Mouse (Mus musculus) embryonic facial prominence, embryonic 10.5 days (tissue): ENCODE measurements around the gene Gpr152. TPM values are rescaled to one million over a fixed set of nuclear protein-coding genes. Genes with fewer than 3 reads are reported as not detected.

Source experiments
- DNase-seq: peaks from one replicate; pipeline ENCODE4 v3.0.0-alpha.2; 2017; ENCODE audit warnings: low spot score
- H3K27ac ChIP-seq: fragments of 300-500 bp; sonication (generic); replicated peaks from 2 replicates; pipeline ENCODE4 v1.5.1; 2016; ENCODE audit warnings: mild to moderate bottlenecking
- H3K27me3 ChIP-seq: fragments of 300-500 bp; sonication (generic); replicated peaks from 2 replicates; pipeline ENCODE4 v1.6.1; 2016; ENCODE audit warnings: low read depth, mild to moderate bottlenecking; ENCODE audit not compliant: poor library complexity, severe bottlenecking
- H3K36me3 ChIP-seq: fragments of 300-500 bp; sonication (generic); replicated peaks from 2 replicates; pipeline ENCODE4 v1.6.1; 2016; ENCODE audit warnings: mild to moderate bottlenecking, moderate library complexity
- H3K4me1 ChIP-seq: fragments of 300-500 bp; sonication (generic); 2 replicates; pipeline ENCODE4 v1.6.1; 2016
- H3K4me3 ChIP-seq: fragments of 300-500 bp; sonication (generic); 2 replicates; pipeline ENCODE4 v1.5.1; 2016; ENCODE audit warnings: mild to moderate bottlenecking, moderate library complexity
- H3K9me3 ChIP-seq: fragments of 300-500 bp; sonication (generic); 2 replicates; pipeline ENCODE4 v1.6.1; 2016; ENCODE audit warnings: mild to moderate bottlenecking
- WGBS: fragments of 180-500 bp; shearing (Covaris S2); methylation state at CpG from one replicate; pipeline ENCODE4 v1.1.7; 2016; 5-methylcytosine and 5-hydroxymethylcytosine counted together
- polyA plus RNA-seq: library from polyadenylated mRNA; unstranded; fragments of >200 nt; fragmentation: Nextera tagmentation; extraction: Ambion mirVana; gene quantifications from 2 replicates; pipeline ENCODE4 v1.2.1, GENCODE M21; 2016

The Gpr152 gene
- polyA plus RNA-seq, 1 experiment from 2014 or later, result not detected

GRCm38 (mm10) chr19:4149283-4149682, 9.7 kb downstream of the Gpr152 start:
- Histone ChIP-seq H3K4me3 (peak overlapping the region; percentile 88), H3K27me3 (no peaks in the 10 kb centered on the region), H3K36me3 (peaks cover 44% of the 10 kb centered on the region), H3K9me3 (peaks cover 3% of the 10 kb centered on the region; the same call in 1 of the 2 replicates), H3K27ac (0 out of 2 replicates have a peak overlapping the region, but pooled peaks have one; percentile 88), H3K4me1 (peaks cover 35% of the 10 kb centered on the region)
- DNase-seq, result no peak
- WGBS, result 90% methylated on average over 11 of the region's 11 CpGs

DNA sequence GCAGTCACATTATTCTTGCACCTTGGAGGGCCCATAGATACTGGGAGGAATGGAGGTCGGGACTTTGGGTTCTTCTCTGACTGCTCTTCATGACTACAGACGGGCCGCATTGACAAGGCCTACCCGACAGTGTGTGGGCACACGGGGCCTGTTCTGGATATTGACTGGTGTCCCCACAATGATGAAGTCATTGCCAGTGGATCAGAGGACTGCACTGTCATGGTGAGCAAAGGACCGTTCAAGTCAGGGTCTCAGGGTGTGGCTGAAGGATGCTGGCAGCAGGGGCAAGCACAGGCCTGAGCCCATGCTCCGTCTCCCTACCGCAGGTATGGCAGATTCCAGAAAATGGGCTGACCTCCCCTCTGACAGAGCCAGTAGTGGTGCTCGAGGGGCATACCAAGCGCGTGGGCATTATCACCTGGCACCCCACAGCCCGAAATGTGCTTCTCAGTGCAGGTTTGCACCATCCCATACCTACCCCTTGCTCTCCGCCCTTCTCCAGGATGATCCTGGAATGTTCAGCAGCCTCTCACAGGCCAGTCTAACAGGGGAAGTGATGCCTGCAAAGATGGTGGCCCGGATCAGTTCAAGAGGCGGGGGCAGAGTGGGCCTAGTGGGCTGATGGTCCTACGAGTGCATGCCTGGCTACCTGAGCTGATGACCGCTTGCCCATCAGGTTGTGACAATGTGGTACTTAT, 10.3 kb downstream of the Gpr152 start:
- WGBS, result 94% methylated on average over 17 of the region's 17 CpGs
- H3K27ac ChIP-seq, result no peak overlapping the region
- no peaks in the 10 kb centered on the region for H3K27me3 ChIP-seq
- DNase-seq, result no peak
- peaks cover 3% of the 10 kb centered on the region; the same call in 1 of the 2 replicates for H3K9me3 ChIP-seq
- peak overlapping the region; percentile 88 for H3K4me3 ChIP-seq
- H3K36me3 ChIP-seq, result peaks cover 45% of the 10 kb centered on the region
- H3K4me1 ChIP-seq, result peaks cover 35% of the 10 kb centered on the region

GRCm38 (mm10) chr19:4150567-4151487, 11.2 kb downstream of the Gpr152 start:
- Histone ChIP-seq H3K4me1 (peaks cover 38% of the 10 kb centered on the region), H3K4me3 (0 out of 2 replicates have a peak overlapping the region, but pooled peaks have one; percentile 13), H3K27ac (no peak overlapping the region), H3K27me3 (no peaks in the 10 kb centered on the region), H3K36me3 (peaks cover 54% of the 10 kb centered on the region), H3K9me3 (no peaks in the 10 kb centered on the region)
- DNase-seq, result no peak
- 91% methylated on average over 22 of the region's 22 CpGs for WGBS

DNA sequence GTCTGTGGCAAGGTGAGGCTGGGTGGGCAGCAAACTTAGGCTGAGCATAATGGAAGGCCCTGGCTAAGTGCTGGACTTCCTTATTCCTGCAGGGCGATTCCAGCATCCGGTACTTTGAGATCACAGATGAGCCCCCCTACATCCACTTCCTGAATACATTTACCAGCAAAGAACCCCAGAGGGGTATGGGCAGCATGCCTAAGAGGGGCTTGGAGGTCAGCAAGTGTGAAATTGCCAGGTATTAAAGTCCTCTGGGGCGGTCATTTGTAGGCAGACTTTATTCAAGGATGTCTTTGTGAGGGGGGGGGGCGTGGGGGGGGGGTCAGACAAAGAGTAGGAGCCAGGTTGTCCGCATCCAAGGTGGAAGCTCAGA, 11.9 kb downstream of the Gpr152 start:
- WGBS, result 74% methylated on average over 5 of the region's 5 CpGs
- H3K27ac ChIP-seq, result no peak overlapping the region
- peaks cover 60% of the 10 kb centered on the region for H3K36me3 ChIP-seq
- no peaks in the 10 kb centered on the region for H3K9me3 ChIP-seq
- no peak overlapping the region for H3K4me3 ChIP-seq
- peaks cover 42% of the 10 kb centered on the region for H3K4me1 ChIP-seq
- DNase-seq, result no peak
- H3K27me3 ChIP-seq, result no peaks in the 10 kb centered on the region

GRCm38 (mm10) chr19:4151898-4152297, 12.3 kb downstream of the Gpr152 start:
- Histone ChIP-seq H3K9me3 (no peaks in the 10 kb centered on the region), H3K27me3 (no peaks in the 10 kb centered on the region), H3K27ac (no peak overlapping the region), H3K4me3 (no peak overlapping the region), H3K4me1 (peaks cover 42% of the 10 kb centered on the region), H3K36me3 (peaks cover 65% of the 10 kb centered on the region)
- WGBS, result 91% methylated on average over 5 of the region's 5 CpGs
- DNase-seq, result no peak

GRCm38 (mm10) chr19:4152445-4153231, 13.1 kb downstream of the Gpr152 start:
- Histone ChIP-seq H3K36me3 (peaks cover 72% of the 10 kb centered on the region), H3K27ac (no peak overlapping the region), H3K9me3 (no peaks in the 10 kb centered on the region), H3K27me3 (no peaks in the 10 kb centered on the region), H3K4me1 (peaks cover 41% of the 10 kb centered on the region), H3K4me3 (no peak overlapping the region)
- no peak for DNase-seq
- 85% methylated on average over 8 of the region's 8 CpGs for WGBS

GRCm38 (mm10) chr19:4153232-4153654, 13.7 kb downstream of the Gpr152 start, which contains the start of gene Ptprcap:
Ptprcap (plus strand) TSS chr19:4153604.
- Histone ChIP-seq H3K9me3 (no peaks in the 10 kb centered on the region), H3K36me3 (peaks cover 78% of the 10 kb centered on the region), H3K27me3 (no peaks in the 10 kb centered on the region), H3K27ac (no peak within 1 kb of the TSS), H3K4me3 (no peak within 1 kb of the TSS), H3K4me1 (peaks cover 35% of the 10 kb centered on the region)
- 77% methylated on average over 11 of the region's 11 CpGs for WGBS
- no peak for DNase-seq

GRCm38 (mm10) chr19:4154437-4155222, 15.0 kb downstream of the Gpr152 start:
- no peak overlapping the region for H3K27ac ChIP-seq
- H3K4me3 ChIP-seq, result no peak overlapping the region
- H3K9me3 ChIP-seq, result no peaks in the 10 kb centered on the region
- 82% methylated on average over 13 of the region's 13 CpGs for WGBS
- no peak for DNase-seq
- H3K4me1 ChIP-seq, result peaks cover 24% of the 10 kb centered on the region
- peaks cover 92% of the 10 kb centered on the region for H3K36me3 ChIP-seq
- H3K27me3 ChIP-seq, result no peaks in the 10 kb centered on the region

DNA sequence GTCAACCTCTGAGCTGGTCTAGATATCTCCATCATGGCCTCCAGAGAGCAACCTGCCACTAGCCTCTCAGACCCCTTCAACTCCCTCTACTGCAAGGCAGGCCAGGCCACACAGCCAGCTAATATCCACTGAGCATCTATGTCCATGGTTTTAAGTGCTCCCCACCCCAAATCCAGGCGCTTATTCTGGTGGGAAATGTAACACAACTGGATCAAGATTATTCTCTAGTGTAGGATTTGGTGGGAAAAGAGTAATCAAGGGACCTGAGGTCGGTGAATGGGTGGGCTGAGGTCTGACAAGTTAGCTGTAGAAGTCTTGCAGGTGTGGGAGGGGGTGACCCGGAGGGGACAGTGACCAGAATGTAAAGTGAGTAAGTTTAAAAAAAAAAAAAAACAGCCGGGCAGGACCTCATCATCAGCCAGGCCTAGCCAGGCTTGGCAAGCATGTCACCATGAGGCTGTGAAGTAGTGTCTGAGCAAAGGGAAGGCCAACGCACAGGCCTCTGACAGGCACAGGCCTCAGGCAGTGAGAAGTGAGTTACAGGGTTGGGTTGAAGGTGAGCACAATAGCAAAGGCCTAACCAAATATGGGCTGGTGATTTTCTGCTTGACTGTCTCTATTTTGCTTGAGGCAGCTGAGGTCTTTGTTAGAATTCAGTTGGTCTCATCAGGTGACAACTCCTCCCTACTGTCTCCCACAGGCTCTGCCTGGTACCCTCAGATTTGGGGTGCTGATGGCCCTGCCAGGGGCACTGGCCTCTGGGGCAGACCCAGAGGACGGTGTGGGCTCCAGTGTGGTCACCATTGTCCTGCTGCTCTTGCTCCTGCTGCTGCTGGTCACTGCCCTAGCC, 15.9 kb downstream of the Gpr152 start:
- Histone ChIP-seq H3K36me3 (peaks cover 90% of the 10 kb centered on the region), H3K27ac (peak overlapping the region; percentile 55; the same call in 1 of the 2 replicates), H3K27me3 (no peaks in the 10 kb centered on the region), H3K4me1 (0 out of 2 replicates have a peak, but pooled peaks cover 20% of the 10 kb centered on the region), H3K9me3 (no peaks in the 10 kb centered on the region), H3K4me3 (no peak overlapping the region)
- DNase-seq, result no peak
- 77% methylated on average over 6 of the region's 6 CpGs for WGBS

GRCm38 (mm10) chr19:4156073-4156579, 16.5 kb downstream of the Gpr152 start:
- DNase-seq, result no peak
- peak overlapping the region; percentile 55; the same call in 1 of the 2 replicates for H3K27ac ChIP-seq
- H3K9me3 ChIP-seq, result no peaks in the 10 kb centered on the region
- 0 out of 2 replicates have a peak, but pooled peaks cover 17% of the 10 kb centered on the region for H3K4me1 ChIP-seq
- H3K4me3 ChIP-seq, result no peak overlapping the region
- no peaks in the 10 kb centered on the region for H3K27me3 ChIP-seq
- 74% methylated on average over 20 of the region's 20 CpGs for WGBS
- peaks cover 90% of the 10 kb centered on the region for H3K36me3 ChIP-seq

DNA sequence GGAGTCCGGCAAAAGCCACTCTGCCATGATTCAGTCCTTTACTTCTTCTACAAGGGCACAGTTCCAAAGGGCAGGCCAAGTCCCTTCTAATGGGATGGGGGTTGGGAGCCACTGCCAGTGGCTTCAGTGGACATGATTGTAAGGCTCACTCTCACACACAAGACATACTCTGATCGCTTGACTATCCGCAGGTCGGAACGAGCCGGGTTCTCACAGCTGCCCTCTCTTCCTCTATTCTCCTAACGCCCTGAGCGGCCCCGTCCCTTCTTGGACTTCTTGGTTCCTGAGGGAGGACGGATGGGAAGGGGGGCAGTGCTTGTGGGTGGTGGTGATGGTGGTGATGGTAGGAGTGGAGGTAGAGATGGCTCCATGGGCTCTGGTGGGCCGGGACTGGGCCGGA, 17.2 kb downstream of the Gpr152 start:
- H3K36me3 ChIP-seq, result peaks cover 88% of the 10 kb centered on the region
- H3K27me3 ChIP-seq, result no peaks in the 10 kb centered on the region
- no peak overlapping the region for H3K27ac ChIP-seq
- WGBS, result 93% methylated on average over 12 of the region's 12 CpGs
- H3K4me1 ChIP-seq, result 0 out of 2 replicates have a peak, but pooled peaks cover 13% of the 10 kb centered on the region
- H3K4me3 ChIP-seq, result no peak overlapping the region
- DNase-seq, result no peak
- no peaks in the 10 kb centered on the region for H3K9me3 ChIP-seq
